Mouse (Mus musculus) R1 (cell line): Measurements from ENCODE around the gene Msrb3.
A peak's percentile ranks its signal among the peaks of the same experiment; 100 is the strongest.

Source experiments
- DNase-seq: peaks from one replicate; pipeline ENCODE4 v3.0.0-alpha.2; 2018; ENCODE audit warnings: low read depth, low spot score

The Msrb3 gene

DNA sequence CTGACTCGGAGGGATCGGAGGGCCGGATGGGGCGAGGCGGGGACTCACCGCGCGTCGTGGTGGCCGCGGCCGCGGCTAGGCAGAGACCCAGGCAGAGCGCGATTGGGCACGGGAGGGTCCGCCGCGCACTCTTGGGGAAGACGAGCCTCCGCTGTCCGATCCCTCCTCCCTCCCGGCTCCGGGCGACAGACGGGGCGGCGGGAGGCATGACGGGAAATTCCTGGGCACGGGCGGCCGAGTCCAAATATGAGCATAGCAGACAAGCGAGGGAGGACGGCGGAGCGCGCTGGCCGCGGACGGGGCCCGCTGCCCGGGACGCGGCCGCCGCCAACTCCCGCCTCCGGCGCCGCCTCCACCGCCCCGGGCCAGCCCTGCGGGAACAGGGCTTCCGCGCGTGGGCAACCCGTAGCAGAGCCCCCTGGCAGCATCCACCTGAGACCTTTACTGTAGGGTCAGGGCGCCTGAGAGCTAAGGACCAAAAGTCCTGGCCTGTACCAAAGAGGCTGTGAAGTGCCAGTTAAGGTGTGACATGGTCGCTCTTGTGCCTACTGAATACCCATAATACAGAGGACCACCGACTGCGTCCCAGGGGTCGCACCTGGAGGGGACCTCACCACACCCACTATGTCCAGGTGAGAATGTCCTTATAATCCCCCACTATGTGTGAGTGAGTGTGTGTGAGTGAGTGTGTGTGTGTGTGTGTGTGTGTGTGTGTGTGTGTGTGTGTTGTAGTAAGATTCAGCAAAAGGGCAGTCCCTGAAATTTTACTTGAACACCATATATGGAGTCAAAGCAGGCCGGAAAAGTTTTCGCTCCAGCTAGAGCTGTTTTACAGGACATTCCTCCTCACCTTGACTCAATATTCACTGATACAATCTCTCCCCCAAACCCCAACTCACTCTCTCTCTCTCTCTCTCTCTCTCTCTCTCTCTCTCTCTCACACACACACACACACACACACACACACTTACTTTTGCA lies at the start of gene Msrb3:
Gene Msrb3 (minus strand): TSS at position 317 of the 978 bp plus-strand sequence.
- DNase-seq = peak; percentile 54

- no peak for DNase-seq
These were observed 49.6 kb upstream of the Msrb3 start for GRCm38 (mm10) chr10:120948461-120948860.

GRCm38 (mm10) chr10:120947842-120948241 lies 48.9 kb upstream of the Msrb3 start:
- DNase-seq = no peak

DNA sequence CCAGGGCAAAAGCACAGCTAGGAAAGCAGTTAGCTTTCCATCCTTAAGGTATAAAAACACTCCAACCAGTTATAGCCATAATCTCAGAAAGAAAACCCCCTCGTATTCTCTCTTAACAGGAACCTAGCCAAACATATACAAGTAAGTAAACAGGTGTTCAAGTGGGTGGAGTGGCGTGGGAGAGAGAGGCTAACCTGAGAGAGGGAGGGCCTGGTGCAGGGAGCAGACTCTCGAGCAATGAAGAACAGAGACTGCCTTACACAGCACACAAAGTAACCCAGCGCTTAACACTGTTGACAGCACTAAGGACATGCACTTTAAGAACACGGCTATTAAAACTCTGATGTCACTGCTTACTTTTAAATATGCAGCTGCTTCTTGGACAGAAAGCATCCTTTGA lies 47.9 kb upstream of the Msrb3 start:
- DNase-seq = no peak

GRCm38 (mm10) chr10:120938904-120939208 lies 40.0 kb upstream of the Msrb3 start:
- no peak for DNase-seq

- DNase-seq = peak; percentile 68
These were observed 39.4 kb upstream of the Msrb3 start for GRCm38 (mm10) chr10:120938077-120938903.

GRCm38 (mm10) chr10:120929536-120929935 lies 30.6 kb upstream of the Msrb3 start:
- no peak for DNase-seq

GRCm38 (mm10) chr10:120928183-120928582 lies 29.3 kb upstream of the Msrb3 start:
- DNase-seq = no peak

DNA sequence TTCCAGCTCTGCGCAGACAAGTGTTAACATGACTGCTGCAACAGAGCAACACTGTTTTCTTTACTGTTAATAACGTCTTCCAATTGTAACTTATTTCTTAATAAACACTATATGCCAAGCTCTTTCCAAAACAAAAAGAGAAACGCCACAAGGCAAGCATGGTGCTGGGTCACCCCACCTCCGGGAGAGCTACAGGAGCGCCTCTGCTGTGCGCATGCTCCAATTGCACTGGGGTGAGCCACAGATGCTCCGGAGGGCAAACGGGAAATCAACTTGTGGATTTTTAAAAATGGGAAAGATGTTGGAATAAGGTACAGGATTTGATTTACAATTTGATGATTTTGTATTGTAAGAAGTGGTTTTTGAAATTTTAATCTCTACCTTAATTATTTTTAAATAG lies 27.3 kb upstream of the Msrb3 start:
- peak; percentile 74 for DNase-seq

- DNase-seq = no peak
These were observed 22.6 kb upstream of the Msrb3 start for GRCm38 (mm10) chr10:120921501-120921900.

DNA sequence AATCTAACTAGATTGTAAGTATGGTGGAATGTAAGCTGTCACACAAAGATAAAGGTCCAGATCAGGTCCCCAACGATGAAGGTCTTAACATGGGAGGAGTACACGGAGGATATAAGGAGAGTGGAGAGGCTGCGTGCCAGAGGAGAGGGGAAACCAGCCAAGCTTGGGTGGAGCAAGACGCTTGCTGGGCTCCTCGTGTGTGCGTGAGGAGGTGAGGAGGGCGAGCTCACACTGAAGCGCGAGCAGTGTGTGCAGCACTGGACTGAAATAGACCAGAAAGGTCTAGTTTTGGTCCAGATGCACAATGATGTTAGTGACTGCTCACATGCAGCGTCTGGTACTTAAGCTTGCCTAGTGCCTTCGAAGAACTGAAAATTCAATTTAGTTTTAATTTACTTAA lies 21.7 kb upstream of the Msrb3 start:
- no peak for DNase-seq

GRCm38 (mm10) chr10:120916250-120916649 lies 17.3 kb upstream of the Msrb3 start:
- DNase-seq = peak; percentile 72

DNA sequence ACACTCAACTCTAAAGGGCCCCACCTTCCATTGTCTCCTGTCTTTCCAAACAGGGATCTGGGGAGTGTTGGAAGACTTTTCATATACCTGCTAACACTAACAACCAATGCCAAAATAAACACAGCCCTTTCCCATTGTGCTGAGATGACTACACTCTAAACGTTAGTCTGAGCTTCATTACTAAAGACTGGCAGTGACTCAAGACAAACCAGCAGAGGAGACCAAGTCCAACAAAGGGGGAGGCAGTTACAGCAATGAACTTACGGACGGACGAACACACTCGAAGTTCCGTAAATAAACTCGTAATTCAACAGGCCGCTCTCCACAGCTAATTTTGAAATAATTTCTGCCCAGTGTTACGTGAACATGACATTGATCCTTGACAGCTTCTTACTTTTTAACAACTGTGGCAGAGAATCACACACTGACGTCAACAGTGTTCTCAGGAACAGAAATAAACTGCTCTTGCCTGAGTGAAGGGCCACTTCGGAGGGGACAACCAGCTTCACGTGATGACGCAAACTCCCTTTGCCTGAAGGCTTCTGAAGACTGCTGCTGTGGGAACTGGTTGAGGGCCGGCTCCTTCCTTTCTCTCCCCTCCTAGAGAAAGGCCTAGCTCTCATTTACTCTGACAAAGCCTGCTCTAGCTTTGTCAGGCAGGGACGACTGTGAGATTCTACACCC lies 16.2 kb upstream of the Msrb3 start:
- no peak for DNase-seq

- no peak for DNase-seq
These were observed 15.4 kb upstream of the Msrb3 start for GRCm38 (mm10) chr10:120914286-120914685.

GRCm38 (mm10) chr10:120913796-120914195 lies 14.9 kb upstream of the Msrb3 start:
- no peak for DNase-seq

DNA sequence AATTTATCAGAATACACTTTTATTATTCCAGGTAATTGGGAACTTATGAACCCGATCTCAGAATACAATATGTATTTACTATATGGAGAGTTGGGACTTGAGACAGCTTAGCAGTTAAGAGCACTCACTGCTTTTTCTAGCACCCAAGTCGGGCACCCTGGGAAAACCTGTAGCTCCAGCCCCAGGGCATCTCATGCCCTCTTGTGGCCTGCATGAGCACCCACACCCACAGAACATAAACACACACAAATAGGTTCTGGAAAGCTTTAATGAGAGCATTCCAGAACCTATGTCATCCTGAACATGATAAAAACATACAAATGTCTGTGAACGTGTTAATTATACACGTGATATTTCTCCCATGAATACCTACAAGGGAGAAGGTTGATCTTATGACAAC lies 13.1 kb upstream of the Msrb3 start:
- DNase-seq = no peak

DNA sequence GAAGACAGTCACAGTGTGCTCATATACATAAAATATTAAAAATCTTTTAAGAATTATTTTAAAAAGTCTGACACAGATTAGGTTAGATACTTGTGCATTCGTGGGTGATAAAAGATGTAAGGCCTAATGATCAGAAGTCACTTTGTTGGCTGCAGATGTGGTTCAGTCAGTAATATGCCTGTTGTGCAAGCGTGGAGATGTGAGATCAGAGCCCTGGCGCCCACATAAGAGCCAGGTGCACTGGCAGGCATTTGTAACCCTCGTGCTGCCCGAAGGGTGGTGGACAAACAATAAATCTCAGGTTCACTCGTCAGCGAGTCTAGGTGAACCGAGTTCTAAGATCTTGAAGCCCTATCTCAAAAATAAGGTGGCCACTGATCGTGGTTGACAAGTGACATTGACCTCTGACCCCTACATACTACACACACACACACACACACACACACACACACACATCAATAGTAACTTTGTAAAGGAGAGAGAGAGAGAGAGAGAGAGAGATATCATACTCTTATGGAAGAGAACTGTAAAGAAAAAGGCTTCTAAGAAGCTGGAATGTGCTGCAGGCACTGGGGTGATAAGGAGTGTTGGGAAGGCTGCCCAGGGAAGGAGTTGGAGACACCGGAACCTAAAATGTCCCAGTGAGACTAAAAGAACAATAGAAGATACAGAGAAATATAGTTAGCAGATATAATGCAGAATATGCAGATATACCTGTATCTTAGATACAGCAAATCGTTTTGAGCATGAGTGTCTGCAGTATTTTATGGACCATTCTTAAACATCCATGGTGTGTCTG lies 10.1 kb upstream of the Msrb3 start:
- no peak for DNase-seq

DNA sequence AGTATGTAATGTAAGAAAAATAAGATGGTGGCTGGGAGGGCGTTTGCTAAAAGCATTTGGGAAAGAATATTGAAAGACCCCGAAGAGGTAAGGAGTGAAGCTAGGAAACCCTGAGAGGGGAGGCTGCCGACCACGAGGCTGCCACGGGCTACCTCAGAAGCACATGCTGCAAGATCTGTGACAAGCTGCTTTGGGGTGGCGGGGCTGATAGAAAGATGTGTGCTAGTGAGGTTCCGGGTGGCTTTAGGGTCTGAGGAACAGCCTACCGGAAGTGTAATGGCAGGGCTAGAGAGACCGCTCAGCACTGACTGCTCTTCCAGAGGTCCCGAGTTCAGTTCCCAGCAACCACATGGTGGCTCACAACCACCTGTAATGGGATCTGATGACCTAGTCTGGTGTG lies 5.8 kb upstream of the Msrb3 start:
- DNase-seq = no peak

DNA sequence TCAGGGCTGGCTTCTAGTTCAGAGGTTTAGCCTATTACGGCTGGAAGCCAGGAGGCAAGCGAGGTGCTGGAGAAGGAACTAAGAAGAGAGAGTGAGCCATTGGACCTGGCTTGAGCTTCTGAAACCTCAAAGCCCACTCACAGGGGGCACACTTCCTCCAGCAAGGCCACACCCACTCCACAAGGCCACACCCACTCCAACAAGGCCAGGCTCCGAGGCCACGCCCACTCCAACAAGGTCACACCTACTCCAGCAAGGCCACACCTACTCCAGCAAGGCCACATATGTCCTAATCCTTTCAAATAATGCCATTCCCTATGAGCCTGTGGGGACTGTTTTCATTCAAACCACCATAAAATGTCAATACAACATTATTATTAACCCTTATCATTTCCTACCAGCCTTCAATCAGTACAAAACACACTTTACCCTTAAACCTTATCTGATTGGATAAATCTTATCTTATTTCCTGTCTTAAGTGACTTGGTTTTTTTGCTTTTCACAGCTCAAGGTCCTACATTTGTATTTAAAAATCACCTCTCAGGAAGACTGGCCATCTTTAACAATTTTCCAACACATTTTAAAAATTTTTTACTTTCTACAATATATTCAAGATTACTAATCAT lies 5.1 kb upstream of the Msrb3 start:
- peak; percentile 88 for DNase-seq

GRCm38 (mm10) chr10:120901746-120902145 lies 2.8 kb upstream of the Msrb3 start:
- no peak for DNase-seq

- DNase-seq = no peak
These were observed 1.2 kb upstream of the Msrb3 start for GRCm38 (mm10) chr10:120900096-120900495.
